Mouse (Mus musculus): Measurements from ENCODE around the gene Tsx.
"Not testable (repeated sequence)": the region's sequence is repeated elsewhere in the genome, so short reads cannot be mapped to it uniquely, and the experiment has no call there.

Tsx gene

DNA sequence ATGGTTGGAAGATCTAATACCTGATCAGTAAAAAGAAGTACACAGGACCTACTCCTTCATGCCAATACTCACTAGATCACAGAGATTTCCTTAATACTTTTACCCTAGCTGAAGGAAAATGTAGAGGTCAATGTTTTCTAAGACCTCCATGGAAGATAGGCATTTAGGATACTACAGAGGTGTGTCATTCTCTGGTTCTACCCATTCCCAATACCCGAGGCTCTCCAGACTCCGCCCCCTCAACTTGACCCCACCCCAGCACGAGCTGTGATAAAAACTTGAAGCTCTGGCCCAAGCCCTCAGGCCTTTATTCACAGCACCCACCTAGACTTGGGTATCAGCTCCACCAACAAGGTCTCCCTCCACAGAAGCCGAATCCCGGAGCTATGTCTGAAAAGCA lies at the start of gene Tsx:
Gene Tsx (plus strand): TSS at position 301 of the 400 bp plus-strand sequence.
- no peak for DNase-seq

DNA sequence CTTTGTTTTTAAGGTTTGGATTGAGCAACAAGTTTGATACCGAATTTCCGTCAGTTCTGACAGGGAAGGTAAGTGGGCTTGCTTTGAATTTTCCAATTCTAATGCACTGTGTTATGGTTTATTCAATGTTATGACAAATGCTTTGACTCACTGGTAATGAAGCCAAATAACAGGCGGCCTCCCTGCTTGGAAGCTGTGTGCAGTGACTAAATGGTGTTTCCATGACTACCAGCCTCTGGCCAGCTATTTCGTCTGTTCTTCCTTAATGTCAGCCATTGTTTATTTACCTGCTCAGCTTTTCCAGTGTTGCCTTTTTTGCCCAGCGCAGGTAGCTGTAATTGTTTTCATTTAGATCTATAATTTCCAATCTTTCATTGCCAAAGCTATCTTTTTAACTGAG lies 48.1 kb upstream of the Tsx start:
- no peak for DNase-seq

DNA sequence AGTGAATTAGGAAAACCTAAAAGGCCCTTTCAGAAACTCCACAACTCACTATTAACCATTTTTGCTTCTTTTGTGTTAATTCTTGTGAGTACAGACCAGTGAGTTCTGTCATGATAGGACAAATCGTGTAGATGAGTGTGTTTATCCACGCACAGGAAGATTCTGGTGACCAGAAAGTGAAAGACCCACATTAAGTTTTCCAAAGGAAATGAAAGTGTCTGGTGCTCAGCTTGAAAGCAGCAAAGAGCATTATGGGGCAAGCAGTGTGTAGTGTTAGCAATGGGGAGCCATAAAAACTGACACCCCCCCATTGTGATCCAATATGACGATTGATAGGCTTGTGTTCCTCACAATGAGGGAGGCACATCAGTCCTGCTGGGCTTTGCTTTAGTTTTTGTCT lies 45.6 kb upstream of the Tsx start:
- no peak for DNase-seq

DNA sequence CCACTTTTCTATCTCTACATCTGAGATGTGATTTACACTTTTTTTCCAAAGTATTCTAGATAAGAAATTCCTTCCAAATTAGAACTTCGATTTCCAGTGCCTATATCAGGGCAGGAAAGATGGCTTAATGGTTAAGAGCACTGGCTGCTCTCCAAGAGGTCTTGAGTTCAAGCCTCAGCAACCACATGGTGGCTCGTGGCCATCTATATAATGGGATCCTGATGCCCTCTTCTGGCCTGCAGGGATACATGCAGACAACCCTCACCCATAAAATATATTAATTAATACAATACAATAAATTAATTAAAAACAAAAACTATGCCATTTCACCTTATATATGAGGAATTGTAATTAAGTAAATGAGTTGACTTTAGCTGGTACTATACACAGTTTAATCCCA lies 43.0 kb upstream of the Tsx start:
- no peak for DNase-seq

DNA sequence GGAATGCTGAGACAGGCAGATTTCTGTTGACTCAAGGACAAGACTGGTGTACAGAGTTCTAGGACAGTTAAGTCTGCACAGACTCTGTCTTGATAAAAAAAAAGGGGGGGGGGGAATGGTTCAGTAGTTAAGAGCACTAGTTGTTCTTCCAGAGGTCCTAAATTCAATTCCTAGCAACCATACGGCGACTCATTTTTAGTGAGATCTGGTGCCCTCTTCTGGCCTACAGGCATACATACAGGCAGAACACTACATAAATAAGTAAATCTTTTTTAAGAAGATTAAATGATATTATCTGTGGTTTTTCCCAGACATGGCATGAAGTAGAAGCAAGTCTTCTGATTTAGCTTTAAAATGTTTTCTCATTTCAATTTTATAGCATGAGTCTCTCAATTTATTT lies 42.6 kb upstream of the Tsx start:
- no peak for DNase-seq

DNA sequence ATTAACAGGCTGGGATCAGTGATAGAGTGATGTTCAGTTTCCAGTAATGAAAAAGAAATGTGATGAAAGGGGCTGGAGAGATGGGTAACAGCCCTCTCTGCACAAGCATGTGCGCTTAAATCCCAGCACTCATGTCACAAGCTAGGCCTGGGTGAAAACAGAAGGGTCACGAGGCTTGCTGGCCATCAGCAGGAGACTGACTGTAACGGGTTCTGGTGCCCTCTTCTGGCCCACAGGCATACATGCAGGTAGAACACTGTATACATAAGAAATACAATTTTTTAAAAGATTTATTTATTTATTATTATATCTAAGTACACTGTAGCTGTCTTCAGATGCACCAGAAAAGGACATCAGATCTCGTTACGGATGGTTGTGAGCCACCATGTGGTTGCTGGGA lies 40.0 kb upstream of the Tsx start:
- DNase-seq = no peak

DNA sequence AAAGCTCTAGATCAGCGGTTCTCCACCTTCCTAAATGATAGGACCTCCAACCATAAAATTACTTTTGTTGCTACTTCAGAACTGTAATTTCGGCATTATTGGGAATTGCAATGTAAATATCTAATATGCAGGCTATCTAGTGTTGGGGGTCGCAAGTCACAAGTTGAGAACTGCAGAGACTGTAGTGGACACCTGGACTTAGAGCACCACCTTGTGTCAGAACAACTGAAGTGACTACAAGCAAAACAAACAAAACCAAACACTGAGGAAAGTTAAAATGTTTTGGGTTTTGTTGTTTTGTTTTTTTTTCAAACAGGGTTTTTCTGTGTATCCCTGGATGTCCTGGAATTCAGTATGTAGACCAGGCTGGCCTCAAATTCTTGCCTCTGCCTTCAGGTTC lies 29.7 kb upstream of the Tsx start:
- no peak for DNase-seq

DNA sequence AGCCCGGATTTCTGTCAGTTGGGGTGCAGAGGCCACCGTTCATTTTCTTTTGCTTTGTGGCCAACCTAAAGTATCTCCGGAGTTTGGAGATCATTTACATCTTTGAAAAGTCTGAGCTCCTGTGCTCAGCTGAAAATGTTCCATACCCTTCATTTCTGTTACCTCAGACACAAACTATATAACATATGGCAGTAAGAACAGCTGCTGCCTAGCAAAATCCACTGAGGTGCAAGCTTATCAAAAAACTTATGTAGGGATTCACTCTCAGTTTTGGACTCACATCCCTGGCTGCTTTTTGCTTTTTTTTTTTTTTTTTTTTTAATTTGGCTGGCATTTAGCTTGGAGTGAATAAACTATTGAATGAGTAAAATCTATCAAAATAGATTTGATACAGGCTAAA lies 26.1 kb upstream of the Tsx start:
- DNase-seq = no peak

DNA sequence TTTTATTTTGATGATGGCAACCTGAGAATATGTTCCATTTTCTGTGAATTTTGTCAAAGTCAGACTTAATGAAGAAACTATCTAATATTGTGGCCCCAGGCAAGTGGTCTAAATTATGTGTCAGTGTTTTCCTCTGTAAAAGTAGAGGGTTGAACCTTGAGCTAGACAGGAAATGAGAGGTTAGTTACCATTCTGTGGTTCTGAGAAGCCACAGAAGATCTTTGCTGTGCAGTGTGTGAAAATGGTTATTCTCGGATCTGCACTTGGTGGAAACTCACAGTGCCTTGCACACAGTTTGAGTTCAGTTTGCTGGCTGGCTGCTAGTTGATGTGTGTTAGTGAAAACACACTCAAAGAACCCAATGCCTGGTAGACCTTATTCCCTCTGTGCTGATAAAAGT lies 20.4 kb upstream of the Tsx start:
- DNase-seq = no peak

DNA sequence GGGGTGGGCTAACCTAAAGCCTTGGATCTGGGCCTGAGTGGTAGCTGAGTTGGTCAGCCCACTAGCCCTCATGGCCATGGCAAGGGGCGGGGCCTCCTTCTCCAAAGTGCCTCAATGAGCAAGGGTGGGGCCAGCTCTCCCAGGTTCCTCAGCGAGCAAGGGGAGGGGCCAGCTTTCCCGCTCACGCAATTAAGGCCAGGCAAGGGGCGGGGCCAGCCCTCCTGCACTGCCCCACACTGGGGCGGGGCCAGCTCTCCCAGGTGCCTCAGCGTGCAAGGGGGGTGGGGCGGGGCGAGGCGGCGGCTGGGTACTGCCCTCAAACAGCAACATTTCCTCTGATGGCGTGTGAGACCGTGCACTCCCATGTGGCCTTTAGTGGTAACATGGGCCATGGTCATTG lies 9.2 kb upstream of the Tsx start:
- DNase-seq = peak; percentile 55

DNA sequence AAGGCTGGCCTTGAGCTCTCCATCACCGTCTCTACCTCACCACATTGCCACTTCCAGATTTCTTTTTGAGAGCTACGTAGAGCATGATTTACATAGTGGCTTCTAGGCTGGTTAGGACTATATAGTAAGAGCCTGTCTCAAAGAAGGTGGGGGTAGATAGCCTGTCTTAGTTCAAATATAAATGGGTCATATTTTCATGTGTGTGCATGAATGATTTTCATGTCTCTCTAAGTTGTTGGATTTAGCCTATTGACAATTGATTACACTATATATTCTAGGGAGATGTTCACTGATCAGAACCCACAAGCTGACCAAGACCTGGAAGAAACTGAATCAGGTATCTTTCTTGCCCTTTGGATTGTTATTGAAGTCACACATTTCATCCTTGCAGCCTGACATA lies 7.4 kb downstream of the Tsx start, which contains the start of gene Gm26992:
Gene Gm26992 (plus strand): TSS at position 301 of the 400 bp plus-strand sequence.
- DNase-seq = no peak

DNA sequence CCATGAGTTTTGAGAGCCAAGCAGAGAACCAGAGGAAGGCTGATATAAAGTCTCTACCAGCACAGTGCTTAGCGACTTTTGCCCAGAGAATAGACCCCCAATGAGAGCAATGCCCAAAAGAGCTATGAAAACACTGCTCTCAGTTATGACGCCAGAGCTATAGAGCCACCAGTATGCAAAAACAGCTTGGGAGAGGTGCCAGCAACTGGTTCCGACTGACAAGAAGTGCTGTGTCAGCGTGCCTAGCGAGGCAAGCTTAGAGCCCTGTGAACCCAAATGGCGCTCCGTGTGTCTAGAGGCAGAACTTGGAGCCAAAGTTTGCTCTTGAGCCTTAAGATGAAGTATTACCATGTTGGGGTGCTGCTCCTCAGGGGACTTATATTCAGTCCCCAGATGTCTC lies 13.4 kb downstream of the Tsx start:
- no peak for DNase-seq

DNA sequence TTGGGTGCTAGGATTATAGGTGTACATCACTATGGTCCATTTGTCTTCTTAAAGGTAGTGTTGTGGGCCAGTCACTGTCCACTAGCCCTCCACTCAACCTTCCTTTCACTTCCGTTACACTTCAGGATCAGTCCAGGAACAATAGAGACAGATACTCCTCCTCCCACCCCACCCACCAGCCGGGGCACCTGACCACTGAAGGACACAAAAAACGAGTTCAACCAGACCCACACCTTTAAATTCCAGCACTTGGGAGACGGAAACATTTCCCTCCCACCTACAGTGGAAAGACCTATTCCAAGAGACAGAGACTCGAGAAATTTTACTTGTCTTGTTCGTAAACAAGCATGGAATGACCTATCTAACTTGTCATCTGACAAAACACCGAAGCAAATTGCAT lies 18.0 kb downstream of the Tsx start:
- DNase-seq = no peak

DNA sequence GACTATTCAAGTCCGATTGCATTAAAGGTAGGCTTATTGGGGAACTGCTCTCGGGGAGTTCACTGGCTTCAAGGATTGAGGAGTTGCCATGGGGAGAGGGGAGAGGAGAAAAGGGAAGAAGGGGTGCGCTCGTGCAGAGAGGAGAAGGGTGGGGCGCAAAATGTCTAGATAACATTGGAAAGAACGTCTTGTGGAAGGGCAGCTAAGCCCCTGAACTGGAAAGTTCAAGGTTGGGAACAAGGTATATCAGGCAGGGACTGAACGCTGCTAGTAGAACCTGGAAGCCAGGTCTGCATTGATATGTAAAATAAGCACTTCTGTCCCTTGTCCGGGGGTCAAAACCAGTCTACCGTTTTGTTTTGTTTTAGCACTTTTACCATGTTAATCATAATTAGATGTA lies 23.8 kb downstream of the Tsx start:
- no peak for DNase-seq

DNA sequence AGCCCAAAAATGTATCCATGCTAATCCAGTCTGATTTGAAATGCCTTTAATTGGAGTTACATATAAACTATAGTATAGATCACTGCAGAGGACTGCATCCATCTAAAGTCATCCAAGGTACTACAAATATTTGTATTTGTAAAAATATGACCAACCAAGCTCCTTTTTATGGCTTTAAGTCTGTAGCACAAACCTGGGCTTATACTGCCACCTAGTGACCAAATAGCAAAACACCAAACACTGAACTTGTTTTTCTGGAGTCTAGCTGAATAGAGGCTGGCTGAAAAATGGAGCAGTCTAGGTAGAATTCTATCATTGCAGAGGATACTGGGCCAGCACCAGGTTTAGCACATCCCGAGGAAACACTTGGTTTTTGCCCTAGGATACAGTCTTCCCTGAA lies 26.5 kb downstream of the Tsx start:
- DNase-seq = no peak

DNA sequence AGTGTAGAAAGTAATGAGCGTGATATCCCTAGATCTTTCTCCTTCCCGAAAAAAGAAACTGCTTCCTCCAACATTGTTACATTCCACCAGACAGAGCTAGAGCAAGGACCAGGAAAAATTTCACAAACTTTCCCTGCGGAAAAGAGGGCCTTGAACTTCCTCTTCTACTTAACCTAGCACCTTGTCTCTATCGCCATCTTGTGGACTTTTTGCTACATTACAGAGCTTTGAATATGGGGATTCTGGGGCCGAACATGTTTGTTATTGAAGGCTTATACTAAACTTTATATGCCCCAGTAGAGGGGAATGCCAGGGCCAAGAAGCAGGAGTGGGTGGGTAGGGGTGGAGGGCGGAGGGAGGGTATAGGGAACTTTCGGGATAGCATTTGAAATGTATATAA lies 29.5 kb downstream of the Tsx start:
- no peak for DNase-seq

DNA sequence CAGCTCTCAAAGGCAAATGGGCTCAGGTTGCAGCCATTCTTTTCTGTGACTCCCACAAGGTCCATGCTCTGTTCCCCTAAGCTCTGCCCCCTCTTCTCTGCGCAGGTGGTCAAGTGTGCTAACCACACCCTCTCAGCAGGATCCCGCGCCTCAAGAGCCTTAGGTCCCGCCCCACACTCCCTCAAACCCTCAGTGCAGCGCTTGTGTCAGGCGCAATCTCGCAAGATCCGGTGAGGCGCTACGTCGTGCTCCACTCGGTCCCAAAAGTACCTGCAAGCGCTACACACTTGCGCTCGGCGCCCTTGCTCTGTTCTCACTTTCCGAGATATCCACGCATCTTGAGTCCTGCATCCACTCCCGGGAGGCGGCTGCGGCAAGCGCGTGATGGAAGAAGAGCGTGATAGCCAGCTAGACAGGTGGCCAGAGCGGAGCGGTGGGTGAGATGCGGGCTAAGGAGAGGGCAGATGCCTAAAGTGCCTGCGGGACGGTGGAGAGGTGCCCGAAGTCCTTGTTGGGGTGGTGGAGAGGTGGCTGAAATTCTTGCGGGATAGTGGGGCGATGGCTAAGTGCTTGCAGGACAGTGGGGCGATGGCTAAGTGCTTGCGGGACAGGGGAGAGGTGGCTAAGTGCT lies 33.4 kb downstream of the Tsx start:
- DNase-seq = peak; percentile 37

DNA sequence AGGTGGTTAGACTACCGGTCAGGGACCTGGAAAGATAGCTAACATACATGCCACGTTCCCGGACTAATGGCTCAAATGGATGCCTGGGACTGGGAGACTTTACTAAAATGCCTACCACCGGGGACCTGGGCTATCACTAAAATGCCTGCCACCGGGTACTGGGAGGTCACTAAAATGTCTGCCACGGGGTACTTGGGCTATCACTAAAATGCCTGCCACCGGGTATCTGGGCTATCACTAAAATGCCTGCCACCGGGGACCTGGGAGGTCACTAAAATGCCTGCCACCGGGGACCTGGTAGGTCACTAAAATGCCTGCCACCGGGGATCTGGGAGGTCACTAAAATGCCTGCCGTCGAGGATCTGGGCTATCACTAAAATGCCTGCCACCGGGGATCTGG lies 34.2 kb downstream of the Tsx start:
- DNase-seq = not testable (repeated sequence)

DNA sequence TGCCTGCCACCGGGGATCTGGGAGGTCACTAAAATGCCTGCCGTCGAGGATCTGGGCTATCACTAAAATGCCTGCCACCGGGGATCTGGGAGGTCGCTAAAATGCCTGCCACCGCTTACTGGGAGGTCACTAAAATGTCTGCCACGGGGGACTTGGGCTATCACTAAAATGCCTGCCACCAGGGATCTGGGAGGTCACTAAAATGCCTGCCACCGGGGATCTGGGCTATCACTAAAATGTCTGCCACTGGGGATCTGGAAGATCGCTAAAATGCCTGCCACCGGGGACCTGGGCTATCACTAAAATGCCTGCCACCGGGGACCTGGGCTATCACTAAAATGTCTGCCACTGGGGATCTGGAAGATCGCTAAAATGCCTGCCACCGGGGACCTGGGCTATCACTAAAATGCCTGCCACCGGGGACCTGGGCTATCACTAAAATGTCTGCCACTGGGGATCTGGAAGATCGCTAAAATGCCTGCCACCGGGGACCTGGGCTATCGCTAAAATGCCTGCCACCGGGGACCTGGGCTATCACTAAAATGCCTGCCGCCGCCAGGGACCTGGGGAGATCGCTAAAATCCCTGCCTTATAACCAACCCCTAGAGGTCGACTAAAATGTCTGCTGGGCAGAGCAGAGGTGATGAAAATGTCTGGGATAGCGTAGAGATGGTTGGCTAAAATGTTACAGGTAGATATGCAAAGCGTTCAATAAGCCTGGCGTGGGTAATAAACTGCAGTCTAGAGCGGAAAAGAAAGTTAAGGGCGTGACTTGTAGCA lies 34.9 kb downstream of the Tsx start:
- DNase-seq = not testable (repeated sequence)

DNA sequence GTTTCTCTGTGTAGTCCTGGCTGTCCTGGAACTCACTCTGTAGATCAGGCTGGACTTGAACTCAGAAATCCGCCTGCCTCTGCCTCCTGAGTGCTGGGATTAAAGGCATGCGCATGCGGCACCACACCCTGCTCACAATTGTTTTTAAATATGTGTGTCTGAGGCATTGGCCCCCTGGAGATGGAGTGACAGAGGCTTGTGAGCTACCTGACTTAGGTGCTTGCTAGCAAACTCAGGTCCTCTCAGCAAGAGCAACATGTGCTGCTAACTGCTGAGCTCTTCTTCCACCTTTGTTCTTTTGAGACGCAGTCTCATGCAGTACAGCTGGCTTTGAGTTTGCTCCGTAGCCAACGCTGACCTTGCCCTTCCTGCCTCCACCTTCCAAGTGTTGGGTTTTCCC lies 38.5 kb downstream of the Tsx start:
- no peak for DNase-seq

DNA sequence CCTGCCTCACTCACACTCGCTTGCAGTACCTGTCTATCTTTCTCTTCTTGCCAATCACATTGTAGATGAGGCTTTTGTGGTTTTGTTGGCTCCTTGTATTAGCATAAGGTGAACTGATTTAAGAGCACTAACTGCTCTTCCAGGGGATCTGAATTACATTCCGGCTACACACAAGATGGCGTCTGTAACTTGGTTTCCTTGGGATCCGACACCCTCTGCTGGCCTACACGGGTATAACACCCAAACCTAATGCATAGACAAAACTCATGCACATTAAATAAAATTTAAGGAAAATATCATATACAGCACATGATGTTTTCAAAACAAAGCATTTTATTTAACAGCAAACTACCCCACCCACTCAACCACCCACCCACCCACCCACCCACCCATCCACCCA lies 45.8 kb downstream of the Tsx start:
- peak; percentile 32 for DNase-seq

DNA sequence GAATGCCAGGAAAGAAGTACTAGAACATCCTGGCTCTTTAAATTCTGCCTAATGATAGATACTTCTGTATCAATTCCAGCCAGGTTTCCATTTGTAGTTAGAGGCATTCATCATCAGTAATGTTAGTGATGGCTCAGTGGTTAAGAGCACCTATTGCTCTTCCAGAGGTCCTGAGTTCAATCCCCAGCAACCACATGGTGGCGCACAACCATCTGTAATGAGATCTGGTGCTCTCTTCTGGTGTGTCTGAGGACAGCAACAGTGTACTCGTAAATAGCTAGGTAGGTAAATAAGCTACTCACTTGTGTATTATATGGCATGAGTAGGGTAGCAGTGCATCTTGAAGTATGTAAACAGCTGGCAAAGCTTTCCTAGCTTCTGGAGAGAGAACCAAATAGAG lies 54.7 kb downstream of the Tsx start:
- no peak for DNase-seq

DNA sequence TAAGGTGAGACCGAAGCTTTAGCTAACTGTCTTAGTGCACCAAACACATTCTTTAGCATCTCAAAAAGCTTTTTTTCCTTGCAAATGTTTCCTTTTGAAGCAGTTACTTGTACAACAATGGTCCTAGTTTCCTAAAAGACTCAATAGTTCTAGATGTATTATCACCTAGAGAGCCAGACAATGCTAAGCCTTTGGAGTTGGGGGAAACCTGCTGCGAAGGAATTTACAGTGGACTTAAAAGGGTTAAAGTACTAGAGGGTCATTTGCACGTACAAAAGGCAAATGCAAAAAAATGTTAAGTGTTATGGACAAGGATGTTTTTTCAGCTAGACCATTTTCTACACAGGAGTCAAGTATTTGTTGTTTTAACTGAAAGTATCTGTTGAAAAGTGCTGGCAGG lies 58.1 kb downstream of the Tsx start:
- no peak for DNase-seq
